Mouse (Mus musculus): ENCODE measurements around the gene Fam216a.

GRCm38 (mm10) chr5:122414351-122414750 is 42.2 kb upstream of the Fam216a start:
- TF ChIP-seq CTCF (IDR thresholded peaks at IDR 0.05 in 2 of 3, conservative IDR thresholded peaks at IDR 0.05 in 1 of 3; ENCODE audit: control insufficient read depth in 1 of 3, insufficient read depth in 1 of 3, low read depth in 2 of 3, low read length in 3 of 3, poor library complexity in 1 of 3, severe bottlenecking in 1 of 3) (no peak), MAZ (IDR thresholded peaks at IDR 0.05; ENCODE audit: low read depth, low read length) (no peak), TAL1 (IDR thresholded peaks at IDR 0.05; ENCODE audit: low read length) (no peak), TCF12 (IDR thresholded peaks at IDR 0.05; ENCODE audit: low read depth, low read length) (no peak), KAT2A (conservative IDR thresholded peaks at IDR 0.05; ENCODE audit: low read depth, low read length) (no peak), E2F4 (IDR thresholded peaks at IDR 0.05; ENCODE audit: borderline replicate concordance, low read depth, low read length) (no peak), NELFE (IDR thresholded peaks at IDR 0.05; ENCODE audit: low read depth, low read length) (no peak), SIN3A (IDR thresholded peaks at IDR 0.05; ENCODE audit: low read length) (no peak), JUND (IDR thresholded peaks at IDR 0.05; ENCODE audit: low read depth, low read length) (no peak), GATA1 (IDR thresholded peaks at IDR 0.05; ENCODE audit: low read depth, low read length) (no peak), POLR2A (IDR thresholded peaks at IDR 0.05; ENCODE audit: control insufficient read depth in 1 of 2, insufficient read depth in 1 of 2, low read depth in 1 of 2, low read length in 2 of 2, poor library complexity in 1 of 2) (no peak), EP300 (IDR thresholded peaks at IDR 0.05; ENCODE audit: low read depth in 1 of 2, low read length in 2 of 2) (no peak)
